Mouse (Mus musculus) heart, postnatal 0 days (tissue): ENCODE measurements at regions not wholly inside any gene's neighbourhood (a gene's known extent, or its start where the extent isn't known, plus 50 kb on each side); places are given as distances from the start of the nearest gene placed in this dataset.

Experiments
- ATAC-seq: fragments of 200-750 bp; cut with Nextera tagmentation; 2 replicates; pipeline ENCODE4 v1.8.0; 2017; ENCODE audit warnings: low read depth, moderate number of reproducible peaks, moderate library complexity; ENCODE audit not compliant: insufficient read depth
- DNase-seq: peaks from one replicate; pipeline ENCODE4 v3.0.0-alpha.2; 2016; ENCODE audit warnings: low spot score
- H3K27ac ChIP-seq: fragments of 300-500 bp; sonication (generic); 2 replicates; pipeline ENCODE4 v1.5.1; 2014; ENCODE audit warnings: low read depth, mild to moderate bottlenecking
- H3K27me3 ChIP-seq: fragments of 300-500 bp; sonication (generic); 2 replicates; pipeline ENCODE4 v1.6.1; 2014; ENCODE audit warnings: low read length, mixed read lengths; ENCODE audit not compliant: control insufficient read depth, insufficient read depth
- H3K36me3 ChIP-seq: fragments of 300-500 bp; sonication (generic); replicated peaks from 2 replicates; pipeline ENCODE4 v1.6.1; 2014; ENCODE audit warnings: low read length, mixed read lengths; ENCODE audit not compliant: control insufficient read depth, insufficient read depth
- H3K4me1 ChIP-seq: fragments of 300-500 bp; sonication (generic); 2 replicates; pipeline ENCODE4 v1.6.1; 2014; ENCODE audit warnings: antibody characterized with exemption; ENCODE audit not compliant: control insufficient read depth, insufficient read depth
- H3K4me2 ChIP-seq: fragments of 300-500 bp; sonication (generic); 2 replicates; pipeline ENCODE4 v1.6.1; 2014; ENCODE audit warnings: low read depth, mild to moderate bottlenecking, low read length, moderate library complexity
- H3K4me3 ChIP-seq: fragments of 300-500 bp; sonication (generic); 2 replicates; pipeline ENCODE4 v1.5.1; 2014; ENCODE audit warnings: low read depth, low read length
- H3K9ac ChIP-seq: fragments of 300-500 bp; sonication (generic); replicated peaks from 2 replicates; pipeline ENCODE4 v1.6.1; 2014; ENCODE audit warnings: low read depth, low read length, mixed read lengths
- H3K9me3 ChIP-seq: fragments of 300-500 bp; sonication (generic); replicated peaks from 2 replicates; pipeline ENCODE4 v1.6.1; 2016; ENCODE audit warnings: low read length; ENCODE audit not compliant: control insufficient read depth
- CTCF ChIP-seq: IDR thresholded peaks from 2 replicates; pipeline ENCODE4 v1.5.1; 2016; ENCODE audit warnings: antibody characterized with exemption, control low read depth, low read depth
- EP300 ChIP-seq: IDR thresholded peaks from 2 replicates; pipeline ENCODE4 v1.6.1; 2016; ENCODE audit warnings: antibody characterized with exemption, low read depth
- WGBS: fragments of 180-500 bp; shearing (Covaris S2); extraction: QIAGEN DNeasy Blood & Tissue Kit; methylation state at CpG from one replicate; pipeline ENCODE4 v1.1.7; 2014; 5-methylcytosine and 5-hydroxymethylcytosine counted together

DNA sequence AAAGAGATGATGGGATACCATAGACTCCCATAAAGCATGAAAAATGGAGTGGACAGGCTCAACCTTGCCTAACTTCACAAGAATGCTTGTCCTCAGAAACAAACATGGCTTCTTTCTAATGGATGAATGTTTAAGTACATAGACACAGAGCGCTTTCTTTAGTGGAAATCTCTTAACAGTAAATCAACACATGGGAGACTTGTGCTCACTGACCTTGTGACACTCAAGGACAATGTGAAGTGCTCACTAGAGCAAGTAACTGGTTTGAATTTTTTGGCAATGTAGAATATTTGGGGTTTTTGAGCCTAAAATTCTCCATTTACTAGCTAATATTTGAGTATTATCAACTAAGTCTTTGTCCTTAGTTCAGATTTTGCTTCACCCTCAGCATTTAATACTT, 88.0 kb downstream of the Tent5c start:
- WGBS: 94% methylated on average over 1 of the region's 1 CpGs
- Histone ChIP-seq H3K4me1 (no peaks in the 10 kb centered on the region), H3K4me3 (no peak overlapping the region), H3K36me3 (no peaks in the 10 kb centered on the region), H3K9me3 (no peaks in the 10 kb centered on the region), H3K4me2 (no peak overlapping the region), H3K27me3 (no peaks in the 10 kb centered on the region), H3K9ac (no peak overlapping the region), H3K27ac (no peak overlapping the region)
- TF ChIP-seq EP300 (no peak), CTCF (no peak)
- DNase-seq: no peak
- ATAC-seq: no peak

DNA sequence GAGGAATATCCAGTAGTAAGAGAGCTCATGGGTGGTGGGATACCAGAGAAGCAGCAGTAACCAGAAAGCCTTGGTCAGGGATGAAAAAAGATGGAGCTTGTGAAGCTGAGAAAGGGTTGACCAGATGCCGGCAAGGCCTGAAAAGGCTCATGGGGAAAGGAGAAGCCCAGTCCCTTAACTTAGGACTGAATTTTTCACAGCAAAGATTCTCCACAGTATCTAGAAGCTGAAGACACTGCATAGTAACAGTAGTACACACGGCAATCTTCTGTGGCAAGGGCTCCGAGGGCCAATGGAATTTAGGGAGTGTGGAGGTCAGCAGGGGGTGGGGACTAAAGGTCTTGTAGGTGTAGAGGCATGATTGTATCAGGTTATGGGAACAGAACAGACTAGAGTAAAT, 91.6 kb downstream of the Tent5c start:
- ATAC-seq: no peak
- Histone ChIP-seq H3K27ac (no peak overlapping the region), H3K9me3 (no peaks in the 10 kb centered on the region), H3K27me3 (no peaks in the 10 kb centered on the region), H3K9ac (no peak overlapping the region), H3K4me3 (no peak overlapping the region), H3K4me1 (no peaks in the 10 kb centered on the region), H3K4me2 (no peak overlapping the region), H3K36me3 (no peaks in the 10 kb centered on the region)
- TF ChIP-seq CTCF (no peak), EP300 (no peak)
- no peak for DNase-seq
- WGBS: 81% methylated on average over 3 of the region's 3 CpGs

DNA sequence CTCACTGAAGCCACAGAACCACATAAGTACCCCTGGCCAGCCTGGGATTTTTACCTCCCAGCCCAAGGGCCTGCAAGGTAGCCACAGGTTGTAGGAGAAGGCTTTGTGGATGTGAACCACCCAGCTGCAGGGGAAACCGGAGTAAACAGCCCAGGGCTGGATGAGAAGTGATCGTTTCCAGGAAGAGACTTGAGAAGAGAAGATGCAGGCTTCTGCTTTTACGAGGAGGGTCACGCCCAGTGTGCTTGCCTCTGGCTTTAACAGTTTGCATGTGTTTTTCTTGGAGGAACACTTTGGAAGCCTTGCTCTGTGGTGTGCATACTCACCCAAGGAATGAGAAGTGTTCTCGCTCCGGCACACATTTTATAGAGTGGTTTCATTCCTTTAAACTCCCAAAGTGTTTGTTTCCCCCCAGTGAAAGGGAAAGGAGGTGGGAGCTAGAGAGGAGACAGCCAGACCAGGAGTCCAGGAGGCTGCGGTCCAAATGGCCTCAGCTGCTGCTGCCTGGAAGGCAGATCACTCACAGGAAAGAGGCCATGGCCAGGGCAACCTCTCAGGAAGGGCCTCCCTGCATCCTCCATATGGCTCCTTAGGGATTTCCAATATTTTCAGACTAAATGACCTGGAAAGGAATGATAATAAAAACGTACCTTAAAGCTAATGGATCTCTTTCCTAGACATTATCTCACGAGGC, 94.1 kb downstream of the Tent5c start:
- no peak overlapping the region for H3K9ac ChIP-seq
- TF ChIP-seq EP300 (no peak), CTCF (no peak)
- H3K27me3 ChIP-seq: no peaks in the 10 kb centered on the region
- H3K27ac ChIP-seq: no peak overlapping the region
- ATAC-seq (0 out of 2 replicates have a peak, but pooled peaks have one; percentile 33), DNase-seq (no peak)
- H3K9me3 ChIP-seq: no peaks in the 10 kb centered on the region
- H3K36me3 ChIP-seq: no peaks in the 10 kb centered on the region
- no peak overlapping the region for H3K4me3 ChIP-seq
- H3K4me2 ChIP-seq: no peak overlapping the region
- WGBS: 55% methylated on average over 9 of the region's 9 CpGs
- no peaks in the 10 kb centered on the region for H3K4me1 ChIP-seq

DNA sequence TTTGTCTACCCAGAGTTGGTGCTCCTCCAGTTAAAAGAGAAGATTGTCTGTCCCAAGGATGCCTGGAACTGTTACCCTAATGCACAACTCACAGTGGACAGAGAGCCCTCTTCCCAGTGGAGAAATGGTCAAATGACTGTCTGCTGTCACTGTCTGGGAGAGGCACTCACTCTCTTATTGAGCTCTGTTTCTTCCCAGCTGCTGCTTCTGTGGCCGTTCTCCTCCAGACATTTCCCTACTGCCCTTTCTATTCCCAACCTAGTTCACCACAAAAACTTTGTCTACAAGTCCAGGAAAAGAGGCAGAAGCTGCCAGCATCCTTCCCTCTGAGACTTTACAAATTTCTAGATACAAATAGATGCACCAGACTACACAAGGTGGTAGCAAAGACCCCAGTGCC, 95.2 kb downstream of the Tent5c start:
- Histone ChIP-seq H3K4me3 (no peak overlapping the region), H3K9me3 (no peaks in the 10 kb centered on the region), H3K36me3 (no peaks in the 10 kb centered on the region), H3K4me1 (no peaks in the 10 kb centered on the region), H3K27me3 (no peaks in the 10 kb centered on the region), H3K9ac (no peak overlapping the region), H3K4me2 (no peak overlapping the region), H3K27ac (no peak overlapping the region)
- TF ChIP-seq EP300 (no peak), CTCF (no peak)
- 96% methylated on average over 1 of the region's 1 CpGs for WGBS
- ATAC-seq (no peak), DNase-seq (no peak)

DNA sequence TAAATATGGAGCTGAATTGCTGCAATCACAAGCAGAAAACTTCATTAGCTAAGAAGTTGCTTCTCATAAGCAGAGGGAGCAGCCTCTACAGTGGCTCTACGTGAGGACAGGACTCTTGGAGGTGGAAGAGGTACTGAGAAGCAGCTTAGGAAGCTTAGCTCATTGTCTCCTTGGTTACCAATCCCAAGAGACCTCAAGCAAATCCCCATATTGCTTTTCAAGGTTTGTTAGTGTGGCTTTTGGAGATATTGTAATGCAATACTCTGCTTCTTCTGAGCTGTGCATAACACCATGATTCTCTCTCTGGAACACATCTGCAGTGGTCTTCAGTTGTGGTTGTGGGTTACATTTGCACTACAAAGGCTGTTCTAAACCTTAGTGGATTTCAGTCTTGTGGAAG, 106.9 kb downstream of the Tent5c start:
- DNase-seq: no peak
- Histone ChIP-seq H3K4me3 (no peak overlapping the region), H3K9ac (no peak overlapping the region), H3K4me1 (no peaks in the 10 kb centered on the region), H3K27me3 (no peaks in the 10 kb centered on the region), H3K27ac (no peak overlapping the region), H3K4me2 (no peak overlapping the region), H3K9me3 (no peaks in the 10 kb centered on the region), H3K36me3 (no peaks in the 10 kb centered on the region)
- ATAC-seq: no peak
- TF ChIP-seq EP300 (no peak), CTCF (no peak)
- WGBS: 71% methylated on average over 1 of the region's 1 CpGs

DNA sequence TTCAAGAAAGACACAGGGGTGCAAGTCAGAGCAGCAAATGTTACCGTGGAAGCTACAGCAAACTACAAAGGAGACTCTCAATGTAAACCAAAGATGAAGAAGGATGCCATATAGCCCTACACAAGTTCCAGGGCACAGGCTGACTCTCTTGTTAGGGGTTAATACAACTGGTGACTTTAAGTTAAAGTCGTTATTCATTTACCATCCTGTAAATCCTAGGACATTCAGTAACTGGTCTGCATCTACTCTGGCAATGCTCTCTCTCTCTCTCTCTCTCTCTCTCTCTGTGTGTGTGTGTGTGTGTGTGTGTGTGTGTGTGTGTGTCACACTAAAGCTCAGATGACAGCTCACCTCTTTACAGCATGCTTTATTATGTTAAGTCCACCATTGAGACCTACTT, 107.8 kb downstream of the Tent5c start:
- WGBS: 75% methylated on average over 2 of the region's 2 CpGs
- H3K4me2 ChIP-seq: no peak overlapping the region
- ATAC-seq (no peak), DNase-seq (no peak)
- no peaks in the 10 kb centered on the region for H3K9me3 ChIP-seq
- no peaks in the 10 kb centered on the region for H3K27me3 ChIP-seq
- no peaks in the 10 kb centered on the region for H3K36me3 ChIP-seq
- no peaks in the 10 kb centered on the region for H3K4me1 ChIP-seq
- no peak overlapping the region for H3K9ac ChIP-seq
- no peak overlapping the region for H3K27ac ChIP-seq
- no peak for TF ChIP-seq EP300
- no peak for TF ChIP-seq CTCF
- no peak overlapping the region for H3K4me3 ChIP-seq
